Mouse (Mus musculus) erythroblast, embryonic 14.5 days (primary cell): ENCODE measurements around the gene Pdzrn3. TPM values are rescaled to one million over a fixed set of nuclear protein-coding genes. Genes with fewer than 3 reads are reported as not detected.

Experiments used
- H3K27me3 ChIP-seq: 2 replicates; pipeline ENCODE4 v1.6.1; 2012; ENCODE audit warnings: inconsistent platforms; ENCODE audit not compliant: control insufficient read depth
- H3K36me3 ChIP-seq: 2 replicates; pipeline ENCODE4 v1.6.1; 2012; ENCODE audit warnings: mild to moderate bottlenecking, inconsistent platforms; ENCODE audit not compliant: control insufficient read depth
- H3K4me1 ChIP-seq: 2 replicates; pipeline ENCODE4 v1.6.1; 2012; ENCODE audit warnings: inconsistent platforms; ENCODE audit not compliant: control insufficient read depth
- H3K4me3 ChIP-seq: replicated peaks from 2 replicates; pipeline ENCODE3; 2012; ENCODE audit warnings: moderate library complexity, mild to moderate bottlenecking, inconsistent platforms
- H3K9me3 ChIP-seq: 2 replicates; pipeline ENCODE4 v1.6.1; 2012; ENCODE audit warnings: low read length, inconsistent platforms, mixed read lengths; ENCODE audit not compliant: control insufficient read depth
- GATA1 ChIP-seq: IDR thresholded peaks from 2 replicates; pipeline ENCODE4 v1.6.1; 2012; ENCODE audit warnings: low read length, inconsistent platforms, mixed read lengths
- TAL1 ChIP-seq: IDR thresholded peaks from 3 replicates; pipeline ENCODE4 v1.6.1; 2012; ENCODE audit warnings: low read length, inconsistent platforms, mixed read lengths
- polyA plus RNA-seq: library from polyadenylated mRNA; stranded (reverse); fragments of >175 nt; gene quantifications from 2 replicates; pipeline ENCODE4 v1.2.3, GENCODE M21; 2012

Pdzrn3 gene
- polyA plus RNA-seq, 1 experiment = not detected

DNA sequence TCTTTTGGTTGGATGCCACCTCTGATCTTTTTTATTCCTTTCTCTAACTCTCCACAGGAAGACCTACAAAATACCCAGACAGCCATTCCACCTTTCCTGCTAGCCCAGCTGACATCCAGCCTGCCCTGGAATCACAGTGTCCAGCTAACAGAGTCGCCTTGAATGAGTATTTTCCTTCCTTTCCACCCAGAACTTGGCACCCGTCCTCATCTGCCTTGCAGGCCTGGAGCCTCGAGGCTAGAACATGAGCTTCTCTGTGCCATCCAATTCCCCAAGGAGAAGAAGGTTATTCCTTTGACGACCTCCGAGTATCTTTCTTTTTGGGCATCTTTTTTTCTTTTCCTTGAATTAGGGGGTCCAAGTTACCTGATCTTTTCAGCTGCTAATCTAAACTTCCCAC lies 181.8 kb downstream of the Pdzrn3 start:
- Histone ChIP-seq H3K27me3 (peaks cover 7% of the 10 kb centered on the region), H3K4me3 (no peak overlapping the region), H3K36me3 (no peaks in the 10 kb centered on the region), H3K4me1 (no peaks in the 10 kb centered on the region), H3K9me3 (no peaks in the 10 kb centered on the region)
- TF ChIP-seq TAL1 = no peak
- TF ChIP-seq GATA1 = no peak

DNA sequence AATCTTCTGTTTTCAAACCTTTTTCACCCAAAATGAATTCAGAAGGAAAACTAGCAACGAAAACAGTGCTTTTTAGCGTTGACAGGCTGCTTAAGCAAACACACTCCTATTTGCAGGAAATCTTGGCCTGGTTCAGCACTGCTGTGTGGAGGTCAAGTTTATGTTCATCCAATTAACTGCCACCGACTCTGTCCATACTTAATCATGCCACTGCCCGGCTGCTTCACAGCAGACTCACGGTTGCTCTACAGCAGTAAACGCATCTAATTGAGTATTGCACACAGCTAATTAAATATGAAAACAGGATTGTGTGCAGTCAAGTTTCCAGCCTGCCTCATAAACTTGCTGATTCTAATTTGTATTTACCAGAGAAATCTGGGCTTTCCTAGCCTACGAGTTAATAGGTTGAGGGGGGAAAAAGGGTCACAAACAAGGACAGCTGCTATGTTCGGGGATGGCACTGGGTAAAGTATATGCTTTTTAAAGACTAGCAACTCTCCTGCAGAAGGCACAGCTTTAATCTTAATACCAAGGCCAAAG lies 183.2 kb downstream of the Pdzrn3 start:
- no peaks in the 10 kb centered on the region for H3K9me3 ChIP-seq
- no peak overlapping the region for H3K4me3 ChIP-seq
- no peak for TF ChIP-seq GATA1
- no peak for TF ChIP-seq TAL1
- H3K4me1 ChIP-seq = no peaks in the 10 kb centered on the region
- no peaks in the 10 kb centered on the region for H3K36me3 ChIP-seq
- H3K27me3 ChIP-seq = peaks cover 7% of the 10 kb centered on the region

DNA sequence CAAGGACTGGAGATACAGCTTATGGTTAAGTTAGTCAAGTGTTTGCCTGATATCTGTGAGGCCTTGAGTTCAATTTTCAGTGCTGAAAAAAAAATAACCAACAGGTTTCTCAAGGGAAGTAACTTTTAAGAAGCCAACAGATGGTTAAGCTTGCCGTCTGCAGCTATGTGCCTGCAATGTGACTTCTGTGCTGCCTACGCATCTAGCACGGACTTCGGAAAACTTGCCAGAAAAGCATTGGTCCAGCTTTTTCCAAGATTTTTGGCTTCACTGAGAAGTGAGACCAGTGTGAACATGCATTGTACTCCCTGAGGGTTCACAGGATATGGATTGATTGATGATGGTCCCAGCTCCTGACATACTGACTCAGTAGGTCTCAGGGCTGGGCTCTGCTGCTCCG lies 186.1 kb downstream of the Pdzrn3 start:
- Histone ChIP-seq H3K4me1 (no peaks in the 10 kb centered on the region), H3K4me3 (no peak overlapping the region), H3K36me3 (no peaks in the 10 kb centered on the region), H3K9me3 (no peaks in the 10 kb centered on the region), H3K27me3 (no peaks in the 10 kb centered on the region)
- TF ChIP-seq TAL1 (no peak), GATA1 (no peak)

DNA sequence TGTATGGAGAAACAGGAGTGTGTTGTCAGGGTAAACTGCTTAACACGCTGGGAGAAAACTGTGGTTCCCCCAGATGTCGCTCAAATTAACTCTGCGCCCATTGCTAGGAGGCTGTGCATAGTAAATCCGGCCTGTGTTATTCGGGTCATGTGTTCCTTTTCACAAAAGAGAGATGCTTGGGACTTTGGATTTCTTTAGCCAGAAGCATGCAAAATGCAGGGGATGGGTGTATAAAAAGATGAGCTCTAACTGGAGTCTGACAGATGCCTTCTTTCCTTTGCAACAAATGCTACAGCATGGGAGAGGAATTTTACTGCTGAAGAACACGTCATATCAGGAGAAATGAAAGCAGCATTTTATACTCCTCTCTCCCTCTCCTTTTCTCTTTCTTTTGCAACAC lies 190.4 kb downstream of the Pdzrn3 start:
- H3K9me3 ChIP-seq = no peaks in the 10 kb centered on the region
- H3K36me3 ChIP-seq = no peaks in the 10 kb centered on the region
- H3K27me3 ChIP-seq = no peaks in the 10 kb centered on the region
- H3K4me1 ChIP-seq = no peaks in the 10 kb centered on the region
- H3K4me3 ChIP-seq = no peak overlapping the region
- TF ChIP-seq TAL1 = no peak
- no peak for TF ChIP-seq GATA1

DNA sequence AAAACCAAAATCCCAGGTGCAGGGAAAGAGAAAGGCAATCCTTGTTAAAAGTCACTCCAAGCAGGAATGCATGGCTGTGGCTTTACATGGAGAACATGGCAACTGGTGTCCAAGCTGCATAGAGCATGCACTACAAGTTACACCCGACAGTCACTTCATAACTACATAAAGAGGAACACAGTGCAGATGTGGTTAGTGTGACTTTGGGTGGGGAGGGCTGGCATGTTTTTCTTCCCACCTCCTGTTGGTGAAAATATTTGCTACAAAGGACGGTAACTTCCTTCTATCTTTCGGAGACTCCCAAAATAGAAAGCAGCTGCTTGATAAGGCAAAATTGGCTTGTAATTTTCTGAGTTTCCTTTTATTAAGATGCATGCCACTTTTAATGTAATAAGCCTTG lies 190.8 kb downstream of the Pdzrn3 start:
- H3K36me3 ChIP-seq = no peaks in the 10 kb centered on the region
- H3K4me3 ChIP-seq = no peak overlapping the region
- no peak for TF ChIP-seq TAL1
- TF ChIP-seq GATA1 = no peak
- H3K9me3 ChIP-seq = no peaks in the 10 kb centered on the region
- H3K27me3 ChIP-seq = no peaks in the 10 kb centered on the region
- no peaks in the 10 kb centered on the region for H3K4me1 ChIP-seq

DNA sequence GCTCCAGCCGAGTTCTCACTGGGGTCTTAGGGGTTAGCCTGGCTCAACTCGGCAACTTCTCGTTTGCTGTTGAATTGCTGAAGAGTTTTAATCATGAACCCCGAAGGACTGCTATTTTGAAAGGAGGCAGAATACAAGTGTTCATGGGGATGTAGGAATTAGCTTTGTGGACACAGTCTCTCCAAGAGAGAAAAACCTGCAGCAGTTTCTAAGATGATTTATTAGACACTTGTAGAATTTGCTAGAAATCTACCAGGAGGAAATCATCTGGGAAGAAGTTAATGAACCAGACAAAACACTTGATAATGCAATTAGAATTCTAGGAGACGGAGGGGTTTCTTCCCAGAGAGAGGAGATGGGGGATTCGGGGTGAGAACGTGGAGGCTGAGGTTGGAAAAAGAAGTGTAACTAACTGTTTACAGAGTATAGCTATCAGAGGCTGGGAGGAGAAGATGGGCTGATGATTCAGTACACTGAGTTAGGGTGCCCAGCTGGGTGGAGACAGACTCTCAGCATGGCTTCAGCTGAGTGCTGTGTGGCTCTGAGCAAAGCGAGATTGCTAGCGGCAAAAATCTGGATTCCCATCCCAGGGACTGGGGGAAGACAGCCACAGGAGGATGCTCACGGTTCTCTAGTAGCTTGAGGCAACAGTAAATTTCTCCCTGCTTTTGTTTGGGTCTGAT lies 193.5 kb downstream of the Pdzrn3 start:
- H3K27me3 ChIP-seq = no peaks in the 10 kb centered on the region
- no peaks in the 10 kb centered on the region for H3K9me3 ChIP-seq
- TF ChIP-seq TAL1 (no peak), GATA1 (no peak)
- no peak overlapping the region for H3K4me3 ChIP-seq
- H3K4me1 ChIP-seq = no peaks in the 10 kb centered on the region
- H3K36me3 ChIP-seq = no peaks in the 10 kb centered on the region

DNA sequence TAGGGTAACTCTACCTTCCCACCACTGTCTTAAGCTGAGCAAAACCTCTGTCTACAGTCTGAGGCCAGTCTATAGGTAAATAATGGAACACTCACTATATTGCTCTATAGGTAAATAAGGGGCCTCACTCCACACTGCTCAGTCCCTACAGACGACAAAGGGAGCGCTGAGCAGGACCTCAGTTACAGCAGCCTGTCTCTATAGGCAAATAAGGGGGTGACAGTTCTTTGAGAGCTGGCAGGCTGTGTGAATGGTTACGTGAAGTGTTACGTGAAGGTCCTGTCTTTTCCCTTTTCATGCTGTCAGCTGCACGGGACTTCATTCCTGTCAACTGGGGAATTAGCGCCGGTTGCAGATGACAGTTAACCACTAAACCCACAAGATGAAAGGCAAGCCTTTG lies 207.0 kb downstream of the Pdzrn3 start:
- no peak for TF ChIP-seq TAL1
- no peak for TF ChIP-seq GATA1
- H3K4me3 ChIP-seq = no peak overlapping the region
- H3K27me3 ChIP-seq = no peaks in the 10 kb centered on the region
- H3K9me3 ChIP-seq = no peaks in the 10 kb centered on the region
- H3K36me3 ChIP-seq = no peaks in the 10 kb centered on the region
- no peaks in the 10 kb centered on the region for H3K4me1 ChIP-seq

DNA sequence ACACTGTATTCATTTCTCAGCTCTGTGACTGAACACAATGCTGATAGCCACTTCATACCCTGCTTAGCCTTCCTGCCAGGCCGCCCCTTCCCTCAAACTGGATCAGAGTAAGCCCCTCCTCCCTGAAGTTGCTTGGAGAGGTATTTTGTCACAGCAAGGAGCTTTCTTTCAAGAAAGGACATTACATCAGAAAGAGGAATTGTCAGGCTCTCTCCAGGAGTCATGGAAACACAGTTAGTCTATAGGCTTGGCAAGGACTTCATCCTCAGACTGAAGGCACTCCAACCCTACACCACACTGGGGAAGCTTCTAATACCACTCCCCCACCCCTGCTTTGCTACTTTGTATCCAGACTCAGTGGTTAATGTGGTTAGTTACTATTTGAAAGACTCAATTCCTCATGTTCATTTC lies 224.2 kb downstream of the Pdzrn3 start:
- no peaks in the 10 kb centered on the region for H3K27me3 ChIP-seq
- no peak for TF ChIP-seq TAL1
- no peak for TF ChIP-seq GATA1
- peaks cover 21% of the 10 kb centered on the region for H3K9me3 ChIP-seq
- H3K4me1 ChIP-seq = no peaks in the 10 kb centered on the region
- peaks cover 8% of the 10 kb centered on the region; the same call in 1 of the 2 replicates for H3K36me3 ChIP-seq
- H3K4me3 ChIP-seq = no peak overlapping the region

DNA sequence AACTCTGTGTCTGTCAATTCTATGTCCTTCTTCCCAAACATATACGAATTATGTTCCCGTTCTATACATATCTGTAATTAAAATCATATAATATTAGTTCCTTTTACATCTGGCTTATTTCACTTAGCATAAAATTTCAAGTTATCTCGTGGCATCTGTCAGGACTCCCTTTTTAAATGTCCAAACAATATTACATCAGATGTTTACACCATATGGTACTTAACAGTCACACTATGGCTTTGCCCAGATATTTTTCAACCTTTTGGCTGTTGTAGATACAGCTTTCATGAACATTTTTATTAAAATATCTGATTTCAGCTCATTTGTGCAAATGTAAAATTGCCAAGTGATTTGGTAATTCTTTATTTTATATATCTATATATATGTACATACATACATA lies 242.3 kb downstream of the Pdzrn3 start:
- H3K4me1 ChIP-seq = no peaks in the 10 kb centered on the region
- TF ChIP-seq GATA1 = no peak
- no peak for TF ChIP-seq TAL1
- no peaks in the 10 kb centered on the region for H3K27me3 ChIP-seq
- H3K9me3 ChIP-seq = no peaks in the 10 kb centered on the region
- no peak overlapping the region for H3K4me3 ChIP-seq
- H3K36me3 ChIP-seq = no peaks in the 10 kb centered on the region

DNA sequence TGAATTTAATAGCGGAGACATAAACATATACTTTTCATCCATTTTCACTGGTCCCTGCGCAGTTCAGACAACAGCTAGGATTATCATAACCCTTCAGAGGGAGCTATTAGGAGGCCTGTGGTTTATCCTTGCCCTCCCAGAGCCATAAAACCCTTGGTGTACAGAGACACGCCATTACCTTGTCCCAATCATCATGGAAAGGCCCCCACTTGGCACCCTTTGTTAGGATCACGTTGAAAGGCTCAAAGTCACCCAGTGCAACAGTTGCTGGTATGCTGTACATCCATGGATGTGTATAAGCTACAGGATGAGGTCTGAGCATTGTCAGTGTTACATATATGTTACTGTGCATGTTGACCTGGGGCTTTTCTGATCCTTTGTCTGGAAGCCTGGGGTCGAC lies 252.3 kb downstream of the Pdzrn3 start:
- no peak overlapping the region for H3K4me3 ChIP-seq
- H3K9me3 ChIP-seq = no peaks in the 10 kb centered on the region

More for the DNA sequence above, 252.3 kb downstream of the Pdzrn3 start:
- TF ChIP-seq GATA1 (no peak), TAL1 (no peak)
- H3K4me1 ChIP-seq = no peaks in the 10 kb centered on the region
- no peaks in the 10 kb centered on the region for H3K27me3 ChIP-seq
- no peaks in the 10 kb centered on the region for H3K36me3 ChIP-seq
